Mouse (Mus musculus) layer of hippocampus, adult 9-11 months (tissue): Measurements from ENCODE around the gene Prkcsh.

ENCODE experiments used
- DNase-seq: peaks from one replicate; pipeline ENCODE4 v3.0.0; 2022

The Prkcsh gene

DNA sequence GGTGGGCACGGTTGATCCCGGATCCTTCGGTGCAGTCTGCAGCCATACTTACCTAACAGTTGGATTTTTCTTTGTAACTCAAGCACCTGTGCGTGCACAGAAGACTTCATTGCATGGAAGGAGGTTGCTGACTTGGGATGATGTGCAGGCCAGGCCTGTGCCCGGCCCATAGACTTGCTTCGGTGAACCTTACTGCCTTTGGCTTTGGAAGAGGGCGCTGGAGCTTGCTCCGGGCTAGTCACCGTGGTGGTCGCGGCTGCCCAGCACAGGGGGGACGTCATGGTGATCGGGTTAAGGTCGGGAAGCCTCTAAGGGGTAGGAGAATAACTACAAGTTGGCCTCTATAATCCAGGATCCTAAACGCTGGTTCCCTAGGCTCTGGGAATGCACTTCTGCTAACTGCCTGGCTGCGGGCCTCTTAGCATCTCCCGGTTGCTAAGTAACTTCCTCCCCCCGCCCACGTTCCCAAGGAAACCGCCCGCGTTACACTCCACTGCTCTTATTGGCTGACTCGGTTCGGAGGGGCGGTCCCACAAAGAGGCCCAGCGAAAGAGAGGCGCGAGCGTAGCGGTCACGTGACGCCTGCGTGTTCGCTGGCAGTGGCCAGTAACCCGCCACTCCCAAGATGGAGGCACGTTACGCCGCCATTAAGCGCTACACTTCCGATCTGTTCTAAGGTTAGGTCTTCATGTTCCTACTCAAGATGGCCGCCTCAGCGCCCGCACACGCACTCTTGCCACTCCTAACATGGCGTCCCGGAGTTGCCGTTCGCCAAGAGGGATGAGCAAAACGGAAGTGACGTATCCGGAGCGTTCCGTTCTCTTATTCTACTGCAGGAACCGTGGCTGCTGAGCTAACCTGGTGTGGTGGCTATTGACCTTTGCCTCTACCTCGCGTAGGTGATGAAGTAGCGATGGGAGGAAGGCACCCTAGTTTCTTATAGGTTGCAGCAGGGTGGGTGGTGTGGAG lies at the start of gene Prkcsh, which contains the start of gene Ccdc151:
TSS of gene Prkcsh (plus strand) at position 613 of the 969 bp plus-strand sequence.
TSS of gene Ccdc151 (minus strand) at position 441 of the 969 bp plus-strand sequence.
- peak; percentile 100 for DNase-seq

DNA sequence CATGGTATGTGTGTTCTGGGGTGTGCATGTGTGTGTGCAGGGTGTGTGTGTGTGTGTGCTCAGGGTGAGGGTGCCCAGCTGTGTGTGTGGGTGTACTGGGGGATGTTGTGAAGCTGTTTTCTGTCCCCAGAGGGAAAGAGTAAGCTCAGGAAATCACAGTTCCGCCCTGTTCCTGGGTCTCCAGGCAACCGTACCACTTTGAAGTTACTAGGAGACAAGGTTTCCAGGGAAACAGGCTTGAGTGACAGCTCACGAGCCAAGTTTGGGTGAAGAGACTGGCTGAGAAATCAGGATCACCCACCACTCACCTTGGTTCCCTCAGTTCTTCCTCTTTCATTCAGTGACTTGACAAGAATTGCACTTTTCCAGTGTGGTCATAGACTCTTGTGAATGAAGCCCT lies 49.0 kb upstream of the Prkcsh start:
- DNase-seq, result peak; percentile 80

- no peak for DNase-seq
Observed at GRCm38 (mm10) chr9:21954635-21955034, 48.0 kb upstream of the Prkcsh start.

DNA sequence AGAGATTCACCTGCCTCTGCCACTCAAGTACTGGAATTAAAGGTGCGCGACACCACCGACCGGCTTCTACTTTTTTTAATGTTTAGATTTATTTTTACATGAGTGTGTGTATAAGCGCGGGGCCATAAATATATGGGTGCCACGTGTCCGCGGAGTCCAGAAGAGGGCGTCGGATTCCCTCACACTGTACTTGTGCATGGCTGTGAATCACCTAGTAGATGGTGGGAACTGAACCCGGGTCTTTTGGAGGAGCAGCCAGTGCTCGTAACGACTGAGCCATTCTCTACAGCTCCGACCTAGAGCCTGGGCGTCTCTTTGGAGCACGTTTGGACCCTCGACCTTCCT lies 47.4 kb upstream of the Prkcsh start:
- DNase-seq, result no peak

- DNase-seq, result peak; percentile 99
Observed at GRCm38 (mm10) chr9:21955570-21956281, 46.9 kb upstream of the Prkcsh start, which contains the start of gene Swsap1. Gene Swsap1, plus strand, starts transcription at chr9:21955755.

GRCm38 (mm10) chr9:21958372-21958771 lies 44.2 kb upstream of the Prkcsh start:
- no peak for DNase-seq

GRCm38 (mm10) chr9:21959244-21959643 lies 43.4 kb upstream of the Prkcsh start:
- no peak for DNase-seq

DNA sequence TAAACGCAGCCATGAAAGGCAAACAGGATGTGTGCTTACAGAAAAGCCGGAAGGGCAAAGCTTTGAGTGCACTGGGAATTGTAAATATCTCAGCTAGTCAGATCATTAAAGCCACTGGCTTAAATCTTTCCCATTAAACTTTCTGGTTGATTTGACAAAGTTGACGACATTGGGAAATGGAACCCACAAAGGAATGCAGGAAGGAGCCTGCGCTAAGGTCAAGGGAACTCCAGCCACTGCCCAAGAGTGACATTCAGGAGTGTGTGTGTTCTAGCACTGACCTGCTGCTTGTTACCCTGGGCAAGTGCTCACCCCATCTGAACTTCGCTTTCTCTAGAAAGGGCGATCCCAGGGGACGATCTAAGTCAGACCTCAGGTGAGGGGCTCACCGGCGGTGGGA lies 42.5 kb upstream of the Prkcsh start:
- DNase-seq, result no peak

- no peak for DNase-seq
Observed at GRCm38 (mm10) chr9:21960558-21961208, 41.9 kb upstream of the Prkcsh start.

DNA sequence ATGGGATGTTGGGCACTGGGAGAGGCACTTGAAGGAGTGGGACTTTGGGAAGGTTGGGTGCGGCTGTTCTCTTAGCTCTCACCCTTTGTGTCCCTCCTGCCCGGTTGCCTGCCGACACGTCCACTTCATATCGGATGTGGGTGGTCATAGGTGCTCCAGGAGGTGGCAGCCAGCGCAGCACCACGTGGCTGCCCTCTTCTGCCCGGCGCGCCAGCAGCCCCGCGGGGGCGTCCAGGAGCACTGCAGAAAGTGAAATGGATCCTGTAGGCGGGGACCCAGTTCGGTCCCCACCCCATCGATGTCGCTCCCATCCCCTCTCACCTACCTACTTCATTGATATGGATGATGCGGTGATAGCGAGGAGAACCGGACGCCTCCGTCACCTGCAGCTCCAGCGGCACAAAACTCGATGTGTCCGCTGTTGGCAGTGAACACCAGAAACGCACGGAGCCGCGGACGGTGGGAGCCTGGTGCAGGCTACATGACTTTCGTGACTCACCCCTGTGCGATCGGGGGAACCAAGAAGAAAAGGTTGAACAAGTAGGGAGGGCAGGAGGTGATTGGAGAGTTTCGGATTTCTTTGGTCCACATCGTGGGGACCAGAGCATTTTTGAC lies 41.1 kb upstream of the Prkcsh start:
- DNase-seq, result no peak

DNA sequence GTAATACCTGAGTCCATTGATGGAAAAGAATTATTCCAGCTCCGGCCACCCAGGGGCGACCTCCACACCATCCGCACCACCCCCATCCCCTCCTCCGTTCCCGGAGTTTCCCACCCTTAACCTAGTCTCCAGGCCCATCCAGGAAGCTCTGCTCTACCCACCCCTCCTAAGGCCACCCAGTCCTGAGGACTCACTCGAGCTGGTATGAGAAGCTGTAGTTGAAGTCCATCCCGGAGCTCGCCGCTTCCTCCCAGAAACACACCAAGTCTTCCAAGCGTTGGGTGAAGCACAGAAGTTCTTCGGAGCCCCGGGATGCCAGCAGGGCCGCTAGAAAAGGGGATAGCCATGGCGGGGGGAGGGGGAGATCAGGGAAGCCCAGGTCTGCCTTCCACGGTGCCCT lies 40.6 kb upstream of the Prkcsh start:
- no peak for DNase-seq

- DNase-seq, result peak; percentile 87
Observed at GRCm38 (mm10) chr9:21962416-21963059, 40.1 kb upstream of the Prkcsh start.

DNA sequence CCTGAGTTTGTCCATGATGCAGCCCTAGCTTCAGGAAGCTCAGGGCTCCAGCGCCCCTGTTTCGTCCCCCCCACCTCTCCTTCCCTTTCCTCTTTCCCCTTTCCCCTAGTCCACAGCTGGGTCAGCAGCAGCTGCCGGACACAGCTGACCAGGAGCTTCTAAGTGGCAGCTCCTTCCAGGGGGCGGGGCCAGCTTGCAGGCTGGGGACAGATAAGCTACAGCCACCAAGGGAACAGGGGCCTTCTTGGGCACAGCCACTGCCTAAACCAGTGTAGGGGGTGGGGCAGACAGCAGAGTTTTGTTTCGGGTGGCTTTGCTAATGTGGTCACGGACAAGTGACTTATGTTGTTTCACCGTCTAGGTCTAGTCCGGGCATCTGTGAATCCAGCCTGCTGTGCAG lies 39.2 kb upstream of the Prkcsh start, which contains the start of gene Epor:
TSS of gene Epor (minus strand) at position 90 of the 400 bp plus-strand sequence.
- DNase-seq, result no peak

- DNase-seq, result no peak
Observed at GRCm38 (mm10) chr9:21968883-21969282, 33.7 kb upstream of the Prkcsh start.

DNA sequence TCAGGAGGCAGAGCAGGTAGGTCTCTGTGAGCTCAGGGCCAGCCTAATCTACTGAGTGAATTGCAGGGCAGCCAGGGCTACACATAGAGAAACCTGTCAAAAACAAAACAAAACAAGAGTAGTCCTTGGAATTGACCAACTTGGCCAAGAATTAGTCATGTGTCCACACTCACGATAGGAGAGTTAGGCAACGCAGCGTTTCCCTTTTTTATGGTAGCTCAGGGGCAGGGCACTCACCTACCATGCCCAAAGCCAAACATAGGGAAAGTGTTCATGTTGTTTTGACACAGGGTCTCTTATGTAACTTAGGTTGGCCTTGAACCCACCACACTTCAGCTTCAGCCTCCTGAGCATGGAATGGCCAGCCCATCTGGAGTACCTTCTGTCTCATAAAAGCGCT lies 33.3 kb upstream of the Prkcsh start:
- DNase-seq, result no peak

- no peak for DNase-seq
Observed at GRCm38 (mm10) chr9:21976626-21977175, 25.9 kb upstream of the Prkcsh start.

DNA sequence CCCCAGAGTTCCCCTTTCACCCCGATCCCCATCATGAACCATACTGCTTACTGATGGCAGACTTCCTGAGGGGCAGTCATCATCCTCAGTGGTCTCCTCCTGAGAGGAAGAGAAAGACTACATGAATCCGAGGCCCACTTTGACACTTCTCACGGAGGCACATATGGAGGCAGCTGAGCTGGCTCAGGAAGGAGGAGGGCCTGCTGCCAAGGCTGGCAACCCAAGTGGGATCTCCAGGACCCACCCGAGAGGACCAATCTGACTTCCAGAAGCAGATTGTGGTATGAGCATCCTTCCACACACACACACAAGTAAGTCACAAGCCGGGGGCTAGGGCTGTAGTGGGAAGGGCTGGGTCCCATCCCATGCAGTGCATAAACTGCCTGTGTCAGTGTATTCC lies 25.3 kb upstream of the Prkcsh start:
- no peak for DNase-seq

- no peak for DNase-seq
Observed at GRCm38 (mm10) chr9:21977972-21978371, 24.6 kb upstream of the Prkcsh start.

- DNase-seq, result no peak
Observed at GRCm38 (mm10) chr9:21978398-21979128, 24.0 kb upstream of the Prkcsh start.

DNA sequence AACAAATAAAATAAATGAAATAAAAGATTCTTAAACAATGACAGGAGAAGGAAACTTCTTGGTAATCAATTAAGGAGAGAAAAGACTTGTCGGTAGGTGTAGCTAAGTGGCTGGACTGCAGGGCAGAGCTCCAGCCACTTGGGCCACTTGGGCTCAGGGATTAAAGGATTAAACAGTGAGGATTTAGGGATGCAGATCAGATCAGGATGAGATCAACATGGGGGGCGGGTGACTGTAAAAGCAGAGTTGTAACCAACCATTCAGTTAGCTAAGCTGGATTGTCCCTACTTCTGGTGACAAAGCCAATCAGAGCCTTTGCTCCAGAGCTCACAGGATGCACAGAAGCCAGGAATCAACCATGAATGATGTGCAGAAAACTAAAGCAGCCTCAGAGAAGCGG lies 18.7 kb upstream of the Prkcsh start:
- DNase-seq, result no peak
